In genomic region chr6:72597956-72598753, GRCm38 (mm10) we compare ENCODE assay signal across 8 mouse cellular contexts. TPM values are rescaled to one million over a fixed set of nuclear protein-coding genes. Genes with fewer than 3 reads are reported as not detected.
DNase-seq lines count a peak whose midpoint lies in the region; ATAC-seq and TF ChIP-seq lines count a peak whose summit lies in the region.

Elmod3 (minus strand) TSS chr6:72598413.
Retsat (plus strand) TSS chr6:72598475.

- no peaks in the 10 kb centered on the region for H3K9me3 ChIP-seq in forebrain, embryonic 10.5 days
- H3K9me3 ChIP-seq in heart, embryonic 15.5 days (replicated peaks), result no peaks in the 10 kb centered on the region
- no peaks in the 10 kb centered on the region for H3K9me3 ChIP-seq in liver, embryonic 14.5 days (ENCODE audit: control insufficient read depth, low read length)
- H3K9me3 ChIP-seq in neural tube, embryonic 11.5 days (ENCODE audit: control insufficient read depth, low read length), result no peaks in the 10 kb centered on the region
- no peaks in the 10 kb centered on the region for H3K9me3 ChIP-seq in stomach, postnatal 0 days (ENCODE audit: control insufficient read depth, low read length)

- peak within 1 kb of the TSS; percentile 72 for H3K4me3 ChIP-seq in forebrain, embryonic 10.5 days
- H3K4me3 ChIP-seq in heart, embryonic 15.5 days, result peak within 1 kb of the TSS; percentile 76
- H3K4me3 ChIP-seq in liver, embryonic 14.5 days (ENCODE audit: insufficient read depth in 1 of 2, low read depth in 2 of 2, low read length in 2 of 2), result peak within 1 kb of the TSS; percentile 69 to 80
- peak within 1 kb of the TSS; percentile 50 for H3K4me3 ChIP-seq in neural tube, embryonic 11.5 days (ENCODE audit: low read depth, low read length)
- H3K4me3 ChIP-seq in stomach, postnatal 0 days (ENCODE audit: low read depth, low read length), result peak within 1 kb of the TSS; percentile 68

- H3K36me3 ChIP-seq in forebrain, embryonic 10.5 days (replicated peaks), result no peaks in the 10 kb centered on the region
- H3K36me3 ChIP-seq in heart, embryonic 15.5 days, result no peaks in the 10 kb centered on the region
- no peaks in the 10 kb centered on the region for H3K36me3 ChIP-seq in liver, embryonic 14.5 days (replicated peaks; ENCODE audit: control insufficient read depth, insufficient read depth, low read depth)
- H3K36me3 ChIP-seq in neural tube, embryonic 11.5 days (ENCODE audit: control insufficient read depth, insufficient read depth, low read length), result no peaks in the 10 kb centered on the region
- H3K36me3 ChIP-seq in stomach, postnatal 0 days (ENCODE audit: control insufficient read depth, insufficient read depth, low read length), result no peaks in the 10 kb centered on the region

- peak within 1 kb of the TSS; percentile 68 for H3K4me2 ChIP-seq in heart, embryonic 15.5 days
- peak within 1 kb of the TSS; percentile 77 for H3K4me2 ChIP-seq in liver, embryonic 14.5 days (ENCODE audit: low read depth)
- H3K4me2 ChIP-seq in neural tube, embryonic 11.5 days (ENCODE audit: low read depth), result peak within 1 kb of the TSS; percentile 73
- H3K4me2 ChIP-seq in stomach, postnatal 0 days (replicated peaks; ENCODE audit: low read depth), result peak within 1 kb of the TSS; percentile 68

- DNase-seq in CD8-positive naive resting alpha-beta T cell, adult 2 months (ENCODE audit: low read depth in 2 of 2, low spot score in 2 of 2), result peak; percentile 73 to 80
- peak; percentile 96 for DNase-seq in c-Kit-positive CD71-negative TER-119-negative erythroid progenitor cells, embryonic 14.5 days (ENCODE audit: low read depth)
- DNase-seq in forebrain, embryonic 10.5 days (ENCODE audit: extremely low spot score, low spot score), result peak; percentile 89
- DNase-seq in kidney, postnatal 25 days, result peak; percentile 97
- peak; percentile 90 to 93 (median 93) for DNase-seq in liver, embryonic 14.5 days (ENCODE audit: low read depth in 3 of 3, low spot score in 3 of 3)
- peak; percentile 88 for DNase-seq in neural tube, embryonic 11.5 days (ENCODE audit: low spot score)
- DNase-seq in stomach, postnatal 0 days (ENCODE audit: low spot score), result peak; percentile 93

- H3K9ac ChIP-seq in heart, embryonic 15.5 days, result peak within 1 kb of the TSS; percentile 71
- H3K9ac ChIP-seq in liver, embryonic 14.5 days (replicated peaks), result peak within 1 kb of the TSS; percentile 71
- H3K9ac ChIP-seq in neural tube, embryonic 11.5 days (ENCODE audit: low read length), result peak within 1 kb of the TSS; percentile 64
- peak within 1 kb of the TSS; percentile 75 for H3K9ac ChIP-seq in stomach, postnatal 0 days (ENCODE audit: low read length)

- ATAC-seq in heart, embryonic 15.5 days (replicated peaks; ENCODE audit: insufficient number of reproducible peaks, insufficient read depth, low FRiP score, low read depth), result peak; percentile 89
- peak; percentile 86 for ATAC-seq in liver, embryonic 14.5 days (ENCODE audit: insufficient read depth)
- peak; percentile 91 for ATAC-seq in neural tube, embryonic 11.5 days (ENCODE audit: insufficient read depth, low FRiP score, low TSS enrichment)
- peak; percentile 86 for ATAC-seq in stomach, postnatal 0 days (ENCODE audit: low FRiP score, low TSS enrichment)

- TF ChIP-seq EP300 in liver, embryonic 14.5 days (IDR thresholded peaks at IDR 0.05; ENCODE audit: low read depth), result no peak
- TF ChIP-seq EP300 in stomach, postnatal 0 days (optimal IDR thresholded peaks at IDR 0.05), result no peak

- H3K27me3 ChIP-seq in forebrain, embryonic 10.5 days (ENCODE audit: poor library complexity, severe bottlenecking), result no peaks in the 10 kb centered on the region
- no peaks in the 10 kb centered on the region for H3K27me3 ChIP-seq in heart, embryonic 15.5 days
- H3K27me3 ChIP-seq in liver, embryonic 14.5 days (ENCODE audit: control insufficient read depth, insufficient read depth, low read length), result no peaks in the 10 kb centered on the region
- no peaks in the 10 kb centered on the region for H3K27me3 ChIP-seq in neural tube, embryonic 11.5 days (ENCODE audit: control insufficient read depth, insufficient read depth, low read length)
- H3K27me3 ChIP-seq in stomach, postnatal 0 days (ENCODE audit: control insufficient read depth, insufficient read depth, low read length), result no peaks in the 10 kb centered on the region

- WGBS in forebrain, embryonic 10.5 days, result 2% methylated on average over 38 of the region's 38 CpGs
- WGBS in heart, embryonic 15.5 days, result 1% methylated on average over 38 of the region's 38 CpGs
- 1% methylated on average over 38 of the region's 38 CpGs for WGBS in liver, embryonic 14.5 days (ENCODE audit: insufficient replicate concordance)
- 2% methylated on average over 38 of the region's 38 CpGs for WGBS in neural tube, embryonic 11.5 days
- 1% methylated on average over 38 of the region's 38 CpGs for WGBS in stomach, postnatal 0 days

- no peak for TF ChIP-seq CTCF in liver, embryonic 14.5 days (IDR thresholded peaks at IDR 0.05; ENCODE audit: low read depth)
- TF ChIP-seq CTCF in stomach, postnatal 0 days (IDR thresholded peaks at IDR 0.05; ENCODE audit: low read depth), result no peak

- H3K27ac ChIP-seq in forebrain, embryonic 10.5 days, result peak within 1 kb of the TSS; percentile 82
- peak within 1 kb of the TSS; percentile 85 for H3K27ac ChIP-seq in heart, embryonic 15.5 days
- H3K27ac ChIP-seq in liver, embryonic 14.5 days, result no peak within 1 kb of the TSS
- H3K27ac ChIP-seq in neural tube, embryonic 11.5 days (ENCODE audit: low read depth, low read length), result no peak within 1 kb of the TSS
- H3K27ac ChIP-seq in stomach, postnatal 0 days (replicated peaks), result peak within 1 kb of the TSS; percentile 94

- peaks cover 23% of the 10 kb centered on the region for H3K4me1 ChIP-seq in forebrain, embryonic 10.5 days
- H3K4me1 ChIP-seq in heart, embryonic 15.5 days (replicated peaks), result peaks cover 20% of the 10 kb centered on the region
- peaks cover 2 to 11% of the 10 kb centered on the region in 2 experiments; a peak in 3 of 4 replicates for H3K4me1 ChIP-seq in liver, embryonic 14.5 days (replicated peaks; ENCODE audit: control insufficient read depth in 2 of 2, insufficient read depth in 2 of 2, low read length in 1 of 2)
- H3K4me1 ChIP-seq in neural tube, embryonic 11.5 days (ENCODE audit: control insufficient read depth, insufficient read depth, low read length), result peaks cover 4% of the 10 kb centered on the region; the same call in 1 of the 2 replicates
- 0 out of 2 replicates have a peak, but pooled peaks cover 4% of the 10 kb centered on the region for H3K4me1 ChIP-seq in stomach, postnatal 0 days (replicated peaks; ENCODE audit: control insufficient read depth, insufficient read depth)

RNA-seq across cellular contexts. Expression of gene Elmod3, which starts in this region (rescaled TPM):
- polyA plus RNA-seq in forebrain, embryonic 10.5 days (2016; fragmentation: Nextera tagmentation; extraction: Ambion mirVana), result 12.5 and 13.7 TPM in 2 replicates
- polyA plus RNA-seq in heart, embryonic 15.5 days (2015; fragmentation: Nextera tagmentation; extraction: Ambion mirVana), result 12.3 and 13.5 TPM in 2 replicates
- 2.9 and 3.6 TPM in 2 replicates for polyA plus RNA-seq in liver, embryonic 14.5 days (2012; rRNA removed)
- polyA plus RNA-seq in liver, embryonic 14.5 days (2014; fragmentation: Nextera tagmentation; extraction: Ambion mirVana), result 4.9 and 5.2 TPM in 2 replicates
- polyA plus RNA-seq in neural tube, embryonic 11.5 days (2014; fragmentation: Nextera tagmentation; extraction: Ambion mirVana), result 16.5 and 17.0 TPM in 2 replicates
- 13.3 and 15.8 TPM in 2 replicates for polyA plus RNA-seq in stomach, postnatal 0 days (2015; fragmentation: Nextera tagmentation; extraction: Ambion mirVana)

RNA-seq across cellular contexts. Expression of gene Retsat, which starts in this region (rescaled TPM):
- polyA plus RNA-seq in forebrain, embryonic 10.5 days (2016; fragmentation: Nextera tagmentation; extraction: Ambion mirVana), result 8.1 and 8.3 TPM in 2 replicates
- polyA plus RNA-seq in heart, embryonic 15.5 days (2015; fragmentation: Nextera tagmentation; extraction: Ambion mirVana), result 19.8 and 21.4 TPM in 2 replicates
- 5.1 and 5.3 TPM in 2 replicates for polyA plus RNA-seq in liver, embryonic 14.5 days (2012; rRNA removed)
- polyA plus RNA-seq in liver, embryonic 14.5 days (2014; fragmentation: Nextera tagmentation; extraction: Ambion mirVana), result 11.1 and 13.6 TPM in 2 replicates
- 7.1 and 7.7 TPM in 2 replicates for polyA plus RNA-seq in neural tube, embryonic 11.5 days (2014; fragmentation: Nextera tagmentation; extraction: Ambion mirVana)
- polyA plus RNA-seq in stomach, postnatal 0 days (2015; fragmentation: Nextera tagmentation; extraction: Ambion mirVana), result 54.1 TPM in 2 replicates

Comparison
In these comparisons a context has a peak if more than half of its experiments do, and no peak if none do; other contexts are left out.
1. H3K27ac ChIP-seq: peak in forebrain, embryonic 10.5 days (single experiment), heart, embryonic 15.5 days (single experiment) and stomach, postnatal 0 days (single experiment); none in liver, embryonic 14.5 days (single experiment) and neural tube, embryonic 11.5 days (single experiment).
2. Peak in every context shown above with its lines, with median percentiles within 50 percentile points of each other: DNase-seq, H3K4me3 ChIP-seq, ATAC-seq, H3K4me2 ChIP-seq and H3K9ac ChIP-seq.